Mouse (Mus musculus) heart, embryonic 14.5 days (tissue): ENCODE data around the gene Zfhx3. TPM values are rescaled to one million over a fixed set of nuclear protein-coding genes. Genes with fewer than 3 reads are reported as not detected.

Source experiments
- ATAC-seq: fragments of 200-750 bp; cut with Nextera tagmentation; 2 replicates; pipeline ENCODE4 v1.8.0; 2017; ENCODE audit warnings: low read depth, moderate TSS enrichment; ENCODE audit not compliant: insufficient number of reproducible peaks, insufficient read depth, low FRiP score
- H3K27ac ChIP-seq, 2 experiments: fragments of 200-500 bp in 1 of 2; fragments of 300-500 bp in 1 of 2; sonication (generic) in 1 of 2; replicated peaks in 1 of 2; 2 replicates each; pipeline ENCODE4 v1.5.1; 2012 to 2014; ENCODE audit warnings: low read depth in 2 of 2, low read length in 2 of 2, control low read depth in 1 of 2, mild to moderate bottlenecking in 1 of 2, mixed read lengths in 1 of 2; ENCODE audit not compliant: control insufficient read depth in 1 of 2, insufficient read depth in 1 of 2
- H3K27me3 ChIP-seq: fragments of 300-500 bp; sonication (generic); 2 replicates; pipeline ENCODE4 v1.6.1; 2014; ENCODE audit warnings: mild to moderate bottlenecking, low read length, control low read depth; ENCODE audit not compliant: control insufficient read depth, insufficient read depth
- H3K36me3 ChIP-seq: fragments of 300-500 bp; sonication (generic); 2 replicates; pipeline ENCODE4 v1.6.1; 2014; ENCODE audit warnings: mild to moderate bottlenecking, control low read depth, low read length, mixed read lengths; ENCODE audit not compliant: control insufficient read depth, insufficient read depth
- H3K4me1 ChIP-seq, 2 experiments: fragments of 200-500 bp in 1 of 2; fragments of 300-500 bp in 1 of 2; sonication (generic) in 1 of 2; 2 replicates each; pipeline ENCODE4 v1.6.1; 2012 to 2014; ENCODE audit warnings: low read length in 2 of 2, control low read depth in 1 of 2, mixed read lengths in 1 of 2; ENCODE audit not compliant: control insufficient read depth in 2 of 2, insufficient read depth in 2 of 2
- H3K4me2 ChIP-seq: fragments of 300-500 bp; sonication (generic); 2 replicates; pipeline ENCODE4 v1.6.1; 2014; ENCODE audit warnings: mild to moderate bottlenecking, low read length
- H3K4me3 ChIP-seq, 2 experiments: fragments of 200-500 bp in 1 of 2; fragments of 300-500 bp in 1 of 2; sonication (generic) in 1 of 2; 2 replicates each; pipeline ENCODE4 v1.5.1; 2012 to 2014; ENCODE audit warnings: low read length in 2 of 2, mild to moderate bottlenecking in 2 of 2, control low read depth in 1 of 2, low read depth in 1 of 2, moderate library complexity in 1 of 2; ENCODE audit not compliant: control insufficient read depth in 1 of 2, insufficient read depth in 1 of 2
- H3K9ac ChIP-seq: fragments of 300-500 bp; sonication (generic); 2 replicates; pipeline ENCODE4 v1.6.1; 2014; ENCODE audit warnings: mild to moderate bottlenecking, low read length
- H3K9me3 ChIP-seq: fragments of 300-500 bp; sonication (generic); 2 replicates; pipeline ENCODE4 v1.6.1; 2016; ENCODE audit warnings: low read length, control low read depth; ENCODE audit not compliant: control insufficient read depth
- WGBS: fragments of 180-500 bp; shearing (Covaris S2); extraction: QIAGEN DNeasy Blood & Tissue Kit; methylation state at CpG from one replicate; pipeline ENCODE4 v1.1.7; 2014; 5-methylcytosine and 5-hydroxymethylcytosine counted together
- polyA plus RNA-seq: library from polyadenylated mRNA; unstranded; fragments of >200 nt; fragmentation: Nextera tagmentation; extraction: Ambion mirVana; gene quantifications from 2 replicates; pipeline ENCODE4 v1.2.1, GENCODE M21; 2014

Zfhx3 gene
- polyA plus RNA-seq, 1 experiment from 2014 or later, result 6.4 TPM

DNA sequence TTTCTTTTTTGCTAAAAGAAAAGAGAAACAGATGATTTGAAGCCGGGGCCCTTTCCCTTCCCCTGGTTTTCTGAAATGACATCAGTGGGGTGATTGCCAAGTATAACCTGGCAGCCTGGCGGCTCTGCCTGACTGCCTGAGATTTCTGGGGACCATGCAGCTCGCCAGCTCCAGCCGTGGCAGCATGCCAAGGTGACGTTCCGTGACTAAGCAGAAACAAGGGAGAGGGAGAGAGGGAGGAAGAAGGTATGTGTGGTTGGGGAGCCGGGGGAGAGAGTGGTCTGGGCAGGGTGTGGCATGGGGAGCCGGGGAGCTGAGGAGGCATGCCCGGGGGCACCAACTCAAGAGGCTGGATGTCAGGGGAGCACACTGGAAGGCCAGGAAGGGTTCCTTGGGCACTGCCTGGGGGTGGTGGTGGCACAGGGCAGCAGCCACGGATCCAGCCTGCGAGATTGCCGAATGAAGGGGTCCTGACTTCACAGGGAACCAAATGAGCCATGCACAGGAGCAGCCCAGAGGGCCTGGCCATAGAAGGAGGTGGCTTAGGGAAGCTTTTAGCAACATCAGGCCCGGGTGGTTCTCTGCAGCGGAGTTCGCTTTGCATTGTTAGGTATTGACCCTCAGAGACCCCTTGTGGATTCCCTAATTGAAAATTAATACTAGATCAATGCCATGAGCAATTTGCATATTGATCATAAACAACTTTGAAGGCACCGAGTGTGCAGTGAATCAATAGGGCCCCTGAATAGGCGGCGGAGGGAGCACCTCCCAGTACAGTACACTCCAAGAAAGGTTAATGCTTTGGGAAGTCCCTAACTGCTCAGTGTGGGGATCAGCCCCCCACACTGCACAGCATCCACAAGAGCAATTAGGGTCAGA, 954.3 kb downstream of the Zfhx3 start:
- ATAC-seq, result peak; percentile 42; the same call in 1 of the 2 replicates
- peak overlapping the region; percentile 59 to 82 for H3K27ac ChIP-seq
- H3K36me3 ChIP-seq, result no peaks in the 10 kb centered on the region
- H3K27me3 ChIP-seq, result no peaks in the 10 kb centered on the region
- H3K4me1 ChIP-seq, result peaks cover 57 to 59% of the 10 kb centered on the region in 2 experiments
- H3K9ac ChIP-seq, result peak overlapping the region; percentile 41
- H3K4me2 ChIP-seq, result peak overlapping the region; percentile 44
- H3K4me3 ChIP-seq, result no peak overlapping the region
- WGBS, result 35% methylated on average over 18 of the region's 18 CpGs
- H3K9me3 ChIP-seq, result no peaks in the 10 kb centered on the region

DNA sequence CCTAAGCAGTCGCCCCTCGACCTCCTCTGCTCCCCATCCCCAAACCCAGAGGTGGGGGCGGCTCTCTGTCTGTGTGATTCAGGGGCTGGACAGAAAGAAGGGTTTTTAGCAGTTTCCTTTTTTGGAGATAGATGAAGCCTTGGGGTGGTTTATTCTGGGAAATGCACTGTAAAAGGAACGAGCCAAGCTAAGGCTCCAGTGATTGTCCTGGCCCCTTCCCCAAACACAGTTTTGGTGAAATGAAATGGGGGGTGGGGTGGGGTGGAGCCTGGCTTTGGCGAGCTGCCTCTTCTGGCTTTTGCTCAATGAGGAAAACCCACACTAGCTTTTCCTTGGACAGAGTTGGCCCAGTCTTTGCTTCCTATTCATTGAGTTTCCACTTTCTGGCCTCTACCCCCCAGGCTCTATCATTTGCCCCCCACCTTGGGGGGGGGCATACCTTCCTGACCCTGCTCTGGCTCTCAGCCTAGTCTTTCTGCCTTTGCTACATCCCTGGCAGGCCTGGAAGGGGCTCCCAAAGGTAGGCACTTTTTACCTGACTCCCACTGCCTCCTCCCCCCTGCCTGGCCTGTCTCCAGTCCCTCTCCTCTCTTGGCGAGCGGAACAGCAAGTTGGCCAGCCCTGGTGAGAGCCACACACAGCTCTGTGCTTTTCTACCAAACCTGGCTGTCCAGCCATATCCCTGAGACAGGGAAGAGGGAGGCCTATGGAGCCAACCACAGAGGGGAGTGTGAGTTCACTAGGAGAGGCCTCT, 955.1 kb downstream of the Zfhx3 start:
- WGBS, result 54% methylated on average over 7 of the region's 7 CpGs
- H3K4me3 ChIP-seq, result no peak overlapping the region
- H3K27me3 ChIP-seq, result no peaks in the 10 kb centered on the region
- H3K4me1 ChIP-seq, result peaks cover 57 to 59% of the 10 kb centered on the region in 2 experiments
- H3K9ac ChIP-seq, result no peak overlapping the region
- peak overlapping the region; percentile 17 to 82; a peak in 3 of 4 replicates for H3K27ac ChIP-seq
- H3K4me2 ChIP-seq, result no peak overlapping the region
- no peaks in the 10 kb centered on the region for H3K9me3 ChIP-seq
- no peak for ATAC-seq
- no peaks in the 10 kb centered on the region for H3K36me3 ChIP-seq

DNA sequence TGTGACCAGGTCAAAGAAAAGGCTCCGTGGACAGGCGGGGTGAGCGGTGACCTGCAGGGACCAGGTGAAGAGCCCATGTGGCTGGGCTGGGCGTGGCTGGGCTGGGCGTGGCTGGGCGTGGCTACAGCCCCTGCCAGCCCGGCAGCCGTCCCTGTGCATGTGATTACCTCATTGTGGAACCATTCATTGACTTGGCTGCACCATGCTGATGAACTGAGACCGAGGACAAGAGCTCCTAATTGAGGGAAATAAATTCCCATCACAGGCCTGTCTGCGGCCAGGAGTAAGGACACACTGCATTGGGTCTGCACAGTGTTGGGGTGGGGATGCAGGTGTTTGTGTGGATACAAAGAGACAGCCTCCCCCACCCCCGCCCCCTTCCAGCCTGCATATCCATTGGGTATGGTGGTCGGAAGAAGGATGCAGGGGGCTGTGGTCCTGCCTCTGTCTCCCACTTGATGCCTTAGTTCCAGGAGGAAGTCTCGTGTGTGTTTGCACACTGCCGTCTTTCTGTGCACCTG, 956.9 kb downstream of the Zfhx3 start:
- H3K9ac ChIP-seq, result no peak overlapping the region
- H3K4me3 ChIP-seq, result no peak overlapping the region
- H3K27ac ChIP-seq, result no peak overlapping the region
- H3K4me1 ChIP-seq, result peaks cover 52 to 56% of the 10 kb centered on the region in 2 experiments
- 76% methylated on average over 14 of the region's 14 CpGs for WGBS
- no peak overlapping the region for H3K4me2 ChIP-seq
- no peaks in the 10 kb centered on the region for H3K36me3 ChIP-seq
- H3K27me3 ChIP-seq, result no peaks in the 10 kb centered on the region
- no peak for ATAC-seq
- no peaks in the 10 kb centered on the region for H3K9me3 ChIP-seq

DNA sequence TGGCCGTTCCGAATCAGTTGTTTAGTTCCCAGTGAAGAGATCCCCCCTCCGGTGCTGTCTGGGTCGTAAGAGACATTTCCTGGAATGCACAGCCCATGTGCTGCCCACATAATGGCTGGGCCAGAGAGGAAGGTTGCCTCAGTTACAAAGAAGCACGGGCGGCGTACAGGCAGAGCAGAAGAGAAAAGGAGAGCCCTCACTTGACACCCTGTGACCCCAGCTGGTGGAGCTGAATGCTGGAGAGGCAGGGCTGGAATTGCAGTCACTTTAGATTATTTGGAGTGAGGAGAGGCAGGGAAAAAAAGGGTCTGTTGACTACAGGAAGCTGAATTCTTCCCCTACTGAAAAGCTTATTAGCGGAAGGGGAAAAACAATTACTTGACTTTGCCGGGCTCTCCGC, 958.1 kb downstream of the Zfhx3 start:
- Histone ChIP-seq H3K4me1 (peaks cover 40 to 46% of the 10 kb centered on the region in 2 experiments), H3K36me3 (no peaks in the 10 kb centered on the region), H3K9ac (peak overlapping the region; percentile 54), H3K27ac (peak overlapping the region; percentile 50 to 54; a peak in 3 of 4 replicates), H3K27me3 (no peaks in the 10 kb centered on the region), H3K4me2 (peak overlapping the region; percentile 33), H3K9me3 (no peaks in the 10 kb centered on the region), H3K4me3 (no peak overlapping the region)
- no peak for ATAC-seq
- 31% methylated on average over 10 of the region's 10 CpGs for WGBS

DNA sequence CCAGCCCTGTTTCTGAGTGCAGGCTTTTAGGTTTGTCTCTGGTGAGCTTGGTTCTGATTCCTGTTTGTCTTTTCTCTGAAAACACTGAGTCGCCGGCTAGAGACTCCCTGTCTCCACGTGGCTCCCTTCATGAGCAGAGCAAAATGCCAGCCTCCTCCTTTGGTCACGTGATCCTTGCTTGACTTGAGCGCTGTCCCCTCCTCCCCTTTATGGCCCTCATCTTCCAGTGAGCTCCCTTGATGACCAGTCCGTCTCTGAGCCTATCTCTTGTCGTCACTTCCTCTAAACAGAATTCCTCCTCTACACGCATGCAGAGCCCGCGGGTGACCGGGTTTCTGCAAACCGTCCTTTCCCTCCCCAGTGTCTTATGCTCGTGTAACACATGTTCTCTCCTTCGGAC, 958.8 kb downstream of the Zfhx3 start:
- WGBS, result 34% methylated on average over 14 of the region's 14 CpGs
- no peak for ATAC-seq
- Histone ChIP-seq H3K9me3 (no peaks in the 10 kb centered on the region), H3K9ac (peak overlapping the region; percentile 54; the same call in 1 of the 2 replicates), H3K4me2 (peak overlapping the region; percentile 33), H3K4me3 (no peak overlapping the region), H3K4me1 (peaks cover 33 to 40% of the 10 kb centered on the region in 2 experiments), H3K36me3 (no peaks in the 10 kb centered on the region), H3K27me3 (no peaks in the 10 kb centered on the region), H3K27ac (peak overlapping the region; percentile 50 to 54; a peak in 3 of 4 replicates)

DNA sequence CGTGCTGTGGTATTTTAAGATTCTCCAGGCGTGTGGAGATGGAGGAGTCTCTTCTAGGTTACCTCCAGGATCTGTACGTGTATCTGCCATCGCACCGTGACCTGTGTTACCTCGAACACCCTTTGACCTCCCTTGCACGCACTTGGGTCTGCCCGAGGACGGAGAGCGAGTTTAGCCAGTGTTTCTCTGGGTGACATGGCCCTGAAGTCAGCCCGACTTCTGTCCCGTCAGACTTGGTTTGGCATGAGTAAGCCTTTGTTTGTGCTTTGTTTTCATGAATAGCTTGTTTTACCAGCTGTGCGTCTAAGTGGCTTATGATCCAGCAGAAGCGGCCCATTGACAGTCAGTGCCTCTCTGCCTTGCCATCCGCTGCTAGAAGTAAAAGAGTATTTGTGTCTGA, 961.1 kb downstream of the Zfhx3 start:
- Histone ChIP-seq H3K36me3 (no peaks in the 10 kb centered on the region), H3K4me1 (peaks cover 17 to 21% of the 10 kb centered on the region in 2 experiments), H3K27me3 (no peaks in the 10 kb centered on the region), H3K27ac (no peak overlapping the region), H3K4me2 (no peak overlapping the region), H3K9ac (no peak overlapping the region), H3K4me3 (no peak overlapping the region), H3K9me3 (no peaks in the 10 kb centered on the region)
- no peak for ATAC-seq
- WGBS, result 84% methylated on average over 15 of the region's 15 CpGs

DNA sequence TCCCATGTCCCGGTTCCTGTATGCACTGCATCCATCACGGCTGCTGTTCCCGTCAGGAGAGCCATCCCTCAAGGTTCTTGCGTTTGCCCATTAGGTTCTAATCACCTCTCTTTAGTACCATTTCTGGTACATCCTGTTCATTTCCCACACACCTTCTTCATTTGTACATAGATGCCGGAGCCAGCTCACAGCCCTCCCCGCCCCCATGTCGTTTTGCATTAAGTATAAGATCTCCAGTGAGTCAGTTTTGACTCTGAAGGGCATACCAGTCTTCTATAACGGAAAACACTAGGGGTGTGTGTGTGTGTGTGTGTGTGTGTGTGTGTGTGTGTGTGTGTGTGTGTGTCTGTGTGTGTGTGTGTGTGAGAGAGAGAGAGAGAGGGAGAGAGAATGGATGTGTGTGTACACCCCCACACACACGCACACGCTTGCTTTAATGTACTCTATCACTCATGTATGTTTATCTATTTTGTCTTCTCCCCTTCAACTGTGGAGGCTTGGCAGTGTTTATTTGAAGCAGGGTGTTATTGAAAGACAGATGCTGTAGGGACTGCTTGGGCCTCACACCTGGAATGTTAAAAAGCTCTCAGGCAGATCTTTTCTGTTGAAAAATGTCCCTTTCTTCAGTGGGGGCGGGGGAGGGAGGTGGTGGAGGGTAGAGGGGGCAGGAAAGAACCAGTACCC, 962.0 kb downstream of the Zfhx3 start:
- Histone ChIP-seq H3K27ac (no peak overlapping the region), H3K9ac (no peak overlapping the region), H3K4me1 (peaks cover 17% of the 10 kb centered on the region in 2 experiments)

More for the DNA sequence above, 962.0 kb downstream of the Zfhx3 start:
- Histone ChIP-seq H3K4me3 (no peak overlapping the region), H3K27me3 (no peaks in the 10 kb centered on the region), H3K4me2 (no peak overlapping the region), H3K36me3 (no peaks in the 10 kb centered on the region), H3K9me3 (no peaks in the 10 kb centered on the region)
- 72% methylated on average over 11 of the region's 11 CpGs for WGBS
- ATAC-seq, result no peak
